Comparison of ENCODE assay signal across 9 mouse cellular contexts in genomic region chr7:132471327-132471726, GRCm38 (mm10).
DNase-seq lines count a peak whose midpoint lies in the region; ATAC-seq and TF ChIP-seq lines count a peak whose summit lies in the region.
"Had no signal": no experiment of that assay in that cellular context is flagged by ENCODE, and none has a peak within 500 bp of the region (broad histone marks: within the 10 kb centered on the region; RNA-seq: fewer than 3 reads in every experiment).

No protein-coding gene starts in this region.

- H3K27ac ChIP-seq in hindbrain, embryonic 11.5 days (ENCODE audit: low read depth, low read length): no peak overlapping the region
- no peak overlapping the region for H3K27ac ChIP-seq in hindbrain, embryonic 16.5 days (ENCODE audit: low read depth, low read length)
- no peak overlapping the region for H3K27ac ChIP-seq in limb, embryonic 10.5 days
- H3K27ac ChIP-seq in small intestine, adult 2 months (ENCODE audit: insufficient read depth, low read depth, low read length): no peak overlapping the region
- H3K27ac ChIP-seq: embryonic facial prominence, embryonic 12.5 days had no signal

- no peak overlapping the region for H3K4me3 ChIP-seq in hindbrain, embryonic 11.5 days (ENCODE audit: low read depth, low read length)
- no peak overlapping the region for H3K4me3 ChIP-seq in hindbrain, embryonic 16.5 days (ENCODE audit: low read length)
- no peak overlapping the region for H3K4me3 ChIP-seq in E14TG2a.4 (replicated peaks; ENCODE audit: low read length)
- no peak overlapping the region for H3K4me3 ChIP-seq in limb, embryonic 10.5 days
- H3K4me3 ChIP-seq in small intestine, adult 2 months (ENCODE audit: low read depth, low read length): no peak overlapping the region
- H3K4me3 ChIP-seq: embryonic facial prominence, embryonic 12.5 days had no signal

- H3K36me3 ChIP-seq in hindbrain, embryonic 11.5 days (ENCODE audit: control insufficient read depth, insufficient read depth, low read length): no peaks in the 10 kb centered on the region
- no peaks in the 10 kb centered on the region for H3K36me3 ChIP-seq in hindbrain, embryonic 16.5 days (ENCODE audit: control insufficient read depth, insufficient read depth, low read length)
- no peaks in the 10 kb centered on the region for H3K36me3 ChIP-seq in E14TG2a.4 (ENCODE audit: insufficient read depth, low read length)
- H3K36me3 ChIP-seq in limb, embryonic 10.5 days: no peaks in the 10 kb centered on the region
- H3K36me3 ChIP-seq in small intestine, adult 2 months (ENCODE audit: control insufficient read depth, insufficient read depth, low read length): no peaks in the 10 kb centered on the region
- H3K36me3 ChIP-seq: embryonic facial prominence, embryonic 12.5 days had no signal

- ATAC-seq in hindbrain, embryonic 11.5 days (ENCODE audit: low FRiP score): no peak
- ATAC-seq in hindbrain, embryonic 16.5 days: no peak
- no peak; the same call in 1 of the 2 replicates for ATAC-seq in megakaryocyte-erythroid progenitor cell, adult 5-6 weeks (replicated peaks; ENCODE audit: low FRiP score, low TSS enrichment, poor library complexity, severe bottlenecking)

- no peak overlapping the region for H3K9ac ChIP-seq in hindbrain, embryonic 11.5 days (ENCODE audit: low read depth, low read length)
- no peak overlapping the region for H3K9ac ChIP-seq in hindbrain, embryonic 16.5 days (ENCODE audit: low read depth, low read length)
- H3K9ac ChIP-seq: embryonic facial prominence, embryonic 12.5 days had no signal

- H3K27me3 ChIP-seq in hindbrain, embryonic 11.5 days (ENCODE audit: control insufficient read depth, insufficient read depth, low read length): no peaks in the 10 kb centered on the region
- H3K27me3 ChIP-seq in hindbrain, embryonic 16.5 days (replicated peaks; ENCODE audit: control insufficient read depth, insufficient read depth, low read length): no peaks in the 10 kb centered on the region; the same call in 1 of the 2 replicates
- peaks cover 21% of the 10 kb centered on the region; the same call in 1 of the 2 replicates for H3K27me3 ChIP-seq in E14TG2a.4 (ENCODE audit: insufficient read depth, low read length)
- H3K27me3 ChIP-seq in limb, embryonic 10.5 days (ENCODE audit: low read depth, poor library complexity, severe bottlenecking): peaks cover 5% of the 10 kb centered on the region; the same call in 1 of the 2 replicates
- no peaks in the 10 kb centered on the region for H3K27me3 ChIP-seq in small intestine, adult 2 months (ENCODE audit: control insufficient read depth, insufficient read depth, low read length)
- H3K27me3 ChIP-seq: embryonic facial prominence, embryonic 12.5 days had no signal

- WGBS in hindbrain, embryonic 11.5 days: 53% methylated on average over 3 of the region's 3 CpGs
- 54% methylated on average over 3 of the region's 3 CpGs for WGBS in hindbrain, embryonic 16.5 days
- WGBS in limb, embryonic 10.5 days: 53% methylated on average over 3 of the region's 3 CpGs
- WGBS in small intestine, adult 2 months: 40% methylated on average over 3 of the region's 3 CpGs

- H3K4me2 ChIP-seq in hindbrain, embryonic 11.5 days (replicated peaks; ENCODE audit: low read depth, low read length): no peak overlapping the region
- no peak overlapping the region for H3K4me2 ChIP-seq in hindbrain, embryonic 16.5 days (ENCODE audit: low read length)
- H3K4me2 ChIP-seq: embryonic facial prominence, embryonic 12.5 days had no signal

- DNase-seq in hindbrain, embryonic 11.5 days (ENCODE audit: low spot score): peak; percentile 45
- peak; percentile 50 for DNase-seq in adrenal gland, postnatal 10 days
- DNase-seq in heart, postnatal 14 days: peak; percentile 46 to 56
- peak; percentile 40 for DNase-seq in limb, embryonic 10.5 days (ENCODE audit: low spot score)

- TF ChIP-seq CTCF in E14TG2a.4 (conservative IDR thresholded peaks at IDR 0.05; ENCODE audit: low read length): peak; percentile 35
- peak; percentile 51; the same call in 1 of the 2 replicates for TF ChIP-seq CTCF in small intestine, adult 2 months (IDR thresholded peaks at IDR 0.05; ENCODE audit: extremely low read depth, insufficient read length, insufficient replicate concordance, low read depth, low read length)

- no peaks in the 10 kb centered on the region for H3K9me3 ChIP-seq in hindbrain, embryonic 11.5 days (ENCODE audit: control insufficient read depth, low read length)
- no peaks in the 10 kb centered on the region for H3K9me3 ChIP-seq in hindbrain, embryonic 16.5 days (ENCODE audit: control insufficient read depth, low read length)
- H3K9me3 ChIP-seq in E14TG2a.4 (ENCODE audit: low read length): no peaks in the 10 kb centered on the region
- H3K9me3 ChIP-seq in limb, embryonic 10.5 days (replicated peaks): no peaks in the 10 kb centered on the region
- H3K9me3 ChIP-seq: embryonic facial prominence, embryonic 12.5 days had no signal

- intact Hi-C loops in heart, postnatal 14 days (cut with DNase I): loop anchor here (1.0 kb wide), 1 partner anchor 245 kb away; no protein-coding TSS in a partner anchor

- TF ChIP-seq POLR2A in small intestine, adult 2 months (IDR thresholded peaks at IDR 0.05; ENCODE audit: low read depth, low read length): no peak

- no peaks in the 10 kb centered on the region for H3K4me1 ChIP-seq in hindbrain, embryonic 11.5 days (replicated peaks; ENCODE audit: control insufficient read depth, insufficient read depth, low read length)
- no peaks in the 10 kb centered on the region for H3K4me1 ChIP-seq in hindbrain, embryonic 16.5 days (ENCODE audit: control insufficient read depth, insufficient read depth, low read depth, low read length)
- H3K4me1 ChIP-seq in E14TG2a.4 (replicated peaks; ENCODE audit: low read depth, low read length): no peaks in the 10 kb centered on the region
- no peaks in the 10 kb centered on the region for H3K4me1 ChIP-seq in limb, embryonic 10.5 days
- no peaks in the 10 kb centered on the region for H3K4me1 ChIP-seq in small intestine, adult 2 months (ENCODE audit: control insufficient read depth, insufficient read depth, insufficient read length, low read length)
- H3K4me1 ChIP-seq: embryonic facial prominence, embryonic 12.5 days had no signal
